Mouse (Mus musculus) CH12.LX (cell line): Measurements from ENCODE around the gene Btnl9.

Experiments used
- CTCF ChIP-seq, 2 experiments: IDR thresholded peaks in 1 of 2; conservative IDR thresholded peaks in 1 of 2; 2 replicates each; pipeline ENCODE4 v1.5.1; 2011 to 2012; ENCODE audit warnings: low read depth in 2 of 2, low read length in 2 of 2, improper control_type of control experiment in 1 of 2, inconsistent platforms in 1 of 2, mild to moderate bottlenecking in 1 of 2, moderate library complexity in 1 of 2
- ETS1 ChIP-seq: conservative IDR thresholded peaks from 2 replicates; pipeline ENCODE4 v1.6.1; 2012; ENCODE audit warnings: low read depth, mild to moderate bottlenecking, inconsistent platforms, low read length, improper control_type of control experiment, moderate library complexity
- IRF4 ChIP-seq: IDR thresholded peaks from 2 replicates; pipeline ENCODE4 v1.6.1; 2014; ENCODE audit warnings: low read depth, mild to moderate bottlenecking, inconsistent platforms, low read length, improper control_type of control experiment
- MAZ ChIP-seq: IDR thresholded peaks from 2 replicates; pipeline ENCODE4 v1.6.1; 2012; ENCODE audit warnings: low read depth, mild to moderate bottlenecking, inconsistent platforms, low read length, improper control_type of control experiment, moderate library complexity
- NELFE ChIP-seq: IDR thresholded peaks from 2 replicates; pipeline ENCODE4 v1.6.1; 2011; ENCODE audit warnings: low read depth, low read length, improper control_type of control experiment
- POLR2A ChIP-seq: IDR thresholded peaks from 2 replicates; pipeline ENCODE4 v1.6.1; 2011; ENCODE audit warnings: low read depth, mild to moderate bottlenecking, improper control_type of control experiment, low read length
- UBTF ChIP-seq: IDR thresholded peaks from 2 replicates; pipeline ENCODE4 v1.6.1; 2012; ENCODE audit warnings: low read depth, mild to moderate bottlenecking, inconsistent platforms, low read length, improper control_type of control experiment, moderate library complexity
- USF1 ChIP-seq: IDR thresholded peaks from 2 replicates; pipeline ENCODE4 v1.6.1; 2014; ENCODE audit warnings: low read depth, mild to moderate bottlenecking, inconsistent platforms, low read length, improper control_type of control experiment
- ZC3H11A ChIP-seq: IDR thresholded peaks from 2 replicates; pipeline ENCODE4 v1.6.1; 2012; ENCODE audit warnings: low read depth, mild to moderate bottlenecking, inconsistent platforms, low read length, improper control_type of control experiment

GRCm38 (mm10) chr11:49183172-49183571 is 3.8 kb downstream of the Btnl9 start:
- TF ChIP-seq POLR2A (no peak), MAZ (no peak), NELFE (no peak), ZC3H11A (no peak), UBTF (no peak), IRF4 (no peak), USF1 (no peak), CTCF (conservative IDR thresholded peaks at IDR 0.05 in 1 of 2, IDR thresholded peaks at IDR 0.05 in 1 of 2; ENCODE audit: low read depth in 2 of 2, low read length in 2 of 2) (no peak), ETS1 (no peak)
